Mouse (Mus musculus): ENCODE measurements around the gene Fto. TPM values are rescaled to one million over a fixed set of nuclear protein-coding genes. Genes with fewer than 3 reads are reported as not detected.

Gene Fto
- total RNA-seq, 2 experiments from 2014 or later = 122 to 128 TPM

- intact Hi-C loops (cut with DNase I) = no loop called here
- no peak for DNase-seq (ENCODE audit: extremely low spot score in 1 of 2, low spot score in 2 of 2)
These were observed 5.8 kb downstream of the Fto start for GRCm38 (mm10) chr8:91318938-91319729.

- intact Hi-C loops (cut with DNase I) = no loop called here
These were observed 10.2 kb downstream of the Fto start for GRCm38 (mm10) chr8:91323511-91323910.

GRCm38 (mm10) chr8:91324271-91324670, 10.9 kb downstream of the Fto start:
- intact Hi-C loops (cut with DNase I) = no loop called here
- no peak for DNase-seq (ENCODE audit: extremely low spot score in 1 of 2, low spot score in 2 of 2)

More at GRCm38 (mm10) chr8:91323511-91323910, 10.2 kb downstream of the Fto start:
- no peak for DNase-seq (ENCODE audit: extremely low spot score in 1 of 2, low spot score in 2 of 2)

GRCm38 (mm10) chr8:91324916-91325315, 11.6 kb downstream of the Fto start:
- intact Hi-C loops (cut with DNase I) = no loop called here
- no peak for DNase-seq (ENCODE audit: extremely low spot score in 1 of 2, low spot score in 2 of 2)

GRCm38 (mm10) chr8:91326018-91326417, 12.7 kb downstream of the Fto start:
- DNase-seq (ENCODE audit: extremely low spot score in 1 of 2, low spot score in 2 of 2) = no peak
- intact Hi-C loops (cut with DNase I) = no loop called here

GRCm38 (mm10) chr8:91326946-91327345, 13.6 kb downstream of the Fto start:
- intact Hi-C loops (cut with DNase I) = no loop called here
- no peak for DNase-seq (ENCODE audit: extremely low spot score in 1 of 2, low spot score in 2 of 2)

GRCm38 (mm10) chr8:91327471-91328205, 14.3 kb downstream of the Fto start:
- no peak for DNase-seq (ENCODE audit: extremely low spot score in 1 of 2, low spot score in 2 of 2)
- intact Hi-C loops (cut with DNase I) = no loop called here

GRCm38 (mm10) chr8:91329056-91329455, 15.7 kb downstream of the Fto start:
- intact Hi-C loops (cut with DNase I) = no loop called here
- DNase-seq (ENCODE audit: extremely low spot score in 1 of 2, low spot score in 2 of 2) = no peak

- intact Hi-C loops (cut with DNase I) = no loop called here
- DNase-seq (ENCODE audit: extremely low spot score in 1 of 2, low spot score in 2 of 2) = no peak
These were observed 16.1 kb downstream of the Fto start for GRCm38 (mm10) chr8:91329461-91329850.

GRCm38 (mm10) chr8:91338389-91339154, 25.2 kb downstream of the Fto start:
- no peak for DNase-seq (ENCODE audit: extremely low spot score in 1 of 2, low spot score in 2 of 2)
- intact Hi-C loops (cut with DNase I) = no loop called here

GRCm38 (mm10) chr8:91339651-91340050, 26.3 kb downstream of the Fto start:
- intact Hi-C loops (cut with DNase I) = no loop called here
- no peak for DNase-seq (ENCODE audit: extremely low spot score in 1 of 2, low spot score in 2 of 2)

GRCm38 (mm10) chr8:91340746-91341145, 27.4 kb downstream of the Fto start:
- intact Hi-C loops (cut with DNase I) = no loop called here
- no peak for DNase-seq (ENCODE audit: extremely low spot score in 1 of 2, low spot score in 2 of 2)

GRCm38 (mm10) chr8:91342196-91342595, 28.9 kb downstream of the Fto start:
- intact Hi-C loops (cut with DNase I) = no loop called here
- no peak for DNase-seq (ENCODE audit: extremely low spot score in 1 of 2, low spot score in 2 of 2)

GRCm38 (mm10) chr8:91342798-91343197, 29.5 kb downstream of the Fto start:
- intact Hi-C loops (cut with DNase I) = no loop called here
- no peak for DNase-seq (ENCODE audit: extremely low spot score in 1 of 2, low spot score in 2 of 2)

GRCm38 (mm10) chr8:91344659-91345058, 31.3 kb downstream of the Fto start:
- intact Hi-C loops (cut with DNase I) = no loop called here
- DNase-seq (ENCODE audit: extremely low spot score in 1 of 2, low spot score in 2 of 2) = no peak

- DNase-seq (ENCODE audit: extremely low spot score in 1 of 2, low spot score in 2 of 2) = no peak
- intact Hi-C loops (cut with DNase I) = no loop called here
These were observed 33.8 kb downstream of the Fto start for GRCm38 (mm10) chr8:91347146-91347545.

- DNase-seq (ENCODE audit: extremely low spot score in 1 of 2, low spot score in 2 of 2) = no peak
- intact Hi-C loops (cut with DNase I) = no loop called here
These were observed 34.3 kb downstream of the Fto start for GRCm38 (mm10) chr8:91347595-91347994.

GRCm38 (mm10) chr8:91349816-91350215, 36.5 kb downstream of the Fto start:
- DNase-seq (ENCODE audit: extremely low spot score in 1 of 2, low spot score in 2 of 2) = no peak
- intact Hi-C loops (cut with DNase I) = no loop called here

GRCm38 (mm10) chr8:91350628-91351027, 37.3 kb downstream of the Fto start:
- intact Hi-C loops (cut with DNase I) = no loop called here
- DNase-seq (ENCODE audit: extremely low spot score in 1 of 2, low spot score in 2 of 2) = no peak

GRCm38 (mm10) chr8:91352598-91352997, 39.3 kb downstream of the Fto start:
- no peak for DNase-seq (ENCODE audit: extremely low spot score in 1 of 2, low spot score in 2 of 2)
- intact Hi-C loops (cut with DNase I) = no loop called here

All from left cerebral cortex, postnatal 10 days (tissue).